In the genomic region with DNA sequence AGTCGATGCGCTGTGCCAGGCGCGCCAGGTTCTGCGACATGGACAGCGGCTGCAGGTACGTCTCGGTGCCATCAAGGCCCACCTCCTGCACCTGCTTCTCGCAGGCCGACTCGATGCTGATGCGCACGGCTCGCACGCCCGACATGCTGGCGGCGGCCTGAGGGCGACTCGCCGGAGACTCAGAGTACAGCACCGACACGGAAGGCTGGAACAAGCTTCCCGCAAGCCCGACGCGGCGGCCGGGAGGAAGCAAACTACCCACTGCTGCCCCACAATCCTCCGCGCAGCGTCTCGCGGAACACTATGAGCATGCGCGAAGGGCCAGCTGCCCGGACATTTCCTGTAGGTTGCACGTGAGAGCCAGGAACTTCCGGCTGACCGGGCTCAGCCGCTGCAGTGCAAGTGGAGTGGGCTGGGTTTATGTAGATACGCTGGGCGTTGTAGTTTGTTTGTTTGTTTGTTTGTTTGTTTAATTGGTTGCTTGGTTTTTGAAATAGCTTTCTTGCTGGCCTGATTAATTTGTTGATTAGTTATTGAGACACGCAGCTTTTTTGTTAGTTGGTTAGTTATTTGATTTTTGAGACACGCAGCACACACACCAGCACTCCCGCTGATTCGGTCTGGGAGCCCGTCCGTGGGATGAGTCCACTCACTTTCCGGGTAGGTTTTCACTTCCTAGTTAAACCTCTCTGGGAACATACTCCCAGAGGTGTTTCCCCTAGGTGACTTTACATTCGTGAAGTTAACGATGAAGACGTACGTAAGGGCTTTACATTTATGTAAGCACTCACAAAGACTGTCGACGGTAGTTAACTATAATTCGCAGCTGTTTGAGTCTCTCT, we compare ENCODE assay signal across 8 mouse cellular contexts. TPM values are rescaled to one million over a fixed set of nuclear protein-coding genes. Genes with fewer than 3 reads are reported as not detected.
DNase-seq lines count a peak whose midpoint lies in the region; ATAC-seq lines count a peak whose summit lies in the region.

A gene (minus strand): TSS at position 283 of the 842 bp plus-strand sequence.

- H3K27ac ChIP-seq in forebrain, embryonic 14.5 days (ENCODE audit: low read depth, low read length), result peak within 1 kb of the TSS; percentile 81
- peak within 1 kb of the TSS; percentile 91 for H3K27ac ChIP-seq in neural tube, embryonic 15.5 days (replicated peaks)

- intact Hi-C loops in heart, postnatal 14 days (cut with DNase I), result no loop called here

- WGBS in forebrain, embryonic 14.5 days, result 1% methylated on average over 57 of the region's 57 CpGs
- WGBS in neural tube, embryonic 15.5 days, result under 1% methylated on average over 57 of the region's 57 CpGs

- peak within 1 kb of the TSS; percentile 88 for H3K4me3 ChIP-seq in forebrain, embryonic 14.5 days (ENCODE audit: low read depth, low read length)
- peak within 1 kb of the TSS; percentile 99 for H3K4me3 ChIP-seq in neural tube, embryonic 15.5 days (replicated peaks)

- H3K9me3 ChIP-seq in forebrain, embryonic 14.5 days (replicated peaks; ENCODE audit: control insufficient read depth, low read length), result no peaks in the 10 kb centered on the region
- no peaks in the 10 kb centered on the region for H3K9me3 ChIP-seq in neural tube, embryonic 15.5 days (replicated peaks)

- H3K36me3 ChIP-seq in forebrain, embryonic 14.5 days (ENCODE audit: control insufficient read depth, insufficient read depth, low read length), result peaks cover 21% of the 10 kb centered on the region
- peaks cover 33% of the 10 kb centered on the region for H3K36me3 ChIP-seq in neural tube, embryonic 15.5 days

- peak within 1 kb of the TSS; percentile 89 for H3K4me2 ChIP-seq in forebrain, embryonic 14.5 days (ENCODE audit: low read length)
- H3K4me2 ChIP-seq in neural tube, embryonic 15.5 days, result peak within 1 kb of the TSS; percentile 63

- peak within 1 kb of the TSS; percentile 95 for H3K9ac ChIP-seq in forebrain, embryonic 14.5 days (ENCODE audit: low read length)
- H3K9ac ChIP-seq in neural tube, embryonic 15.5 days (replicated peaks), result peak within 1 kb of the TSS; percentile 99

- H3K27me3 ChIP-seq in forebrain, embryonic 14.5 days (replicated peaks; ENCODE audit: control insufficient read depth, insufficient read depth, low read length), result no peaks in the 10 kb centered on the region
- H3K27me3 ChIP-seq in neural tube, embryonic 15.5 days (replicated peaks), result no peaks in the 10 kb centered on the region

- peaks cover 11% of the 10 kb centered on the region for H3K4me1 ChIP-seq in forebrain, embryonic 14.5 days (ENCODE audit: control insufficient read depth, insufficient read depth, low read length)
- peaks cover 30% of the 10 kb centered on the region for H3K4me1 ChIP-seq in neural tube, embryonic 15.5 days

- DNase-seq in ES-CJ7 (ENCODE audit: low read depth, low spot score), result peak; percentile 96
- peak; percentile 88 for DNase-seq in cerebellum, adult 11 months
- DNase-seq in forebrain, embryonic 14.5 days (ENCODE audit: low spot score), result peak; percentile 98
- DNase-seq in heart, postnatal 14 days, result peak; percentile 92 to 94
- DNase-seq in layer of hippocampus, adult 11-12 months (ENCODE audit: low spot score), result peak; percentile 93
- DNase-seq in lung, adult 18-20 months, result peak; percentile 94
- DNase-seq in testis, postnatal 14 days (ENCODE audit: low spot score), result peak; percentile 93

- ATAC-seq in forebrain, embryonic 14.5 days, result peak; percentile 98
- ATAC-seq in neural tube, embryonic 15.5 days (ENCODE audit: low FRiP score), result peak; percentile 99

RNA-seq across cellular contexts. Expression of the gene that starts here (rescaled TPM):
- 39.8 and 43.1 TPM in 2 replicates for polyA plus RNA-seq in forebrain, embryonic 14.5 days (2014; fragmentation: Nextera tagmentation; extraction: Ambion mirVana)
- total RNA-seq in heart, postnatal 14 days (2021), result 10 to 100 TPM; 16.4 to 17.5 TPM
- polyA plus RNA-seq in neural tube, embryonic 15.5 days (2015; fragmentation: Nextera tagmentation; extraction: Ambion mirVana), result 27.9 and 28.9 TPM in 2 replicates

Comparison
In these comparisons a context has a peak if more than half of its experiments do, and no peak if none do; other contexts are left out.
1. Peak in every context shown above with its lines: DNase-seq, ATAC-seq, H3K4me3 ChIP-seq and H3K27ac ChIP-seq.